ENCODE assay signal across 8 mouse cellular contexts in the genomic region with DNA sequence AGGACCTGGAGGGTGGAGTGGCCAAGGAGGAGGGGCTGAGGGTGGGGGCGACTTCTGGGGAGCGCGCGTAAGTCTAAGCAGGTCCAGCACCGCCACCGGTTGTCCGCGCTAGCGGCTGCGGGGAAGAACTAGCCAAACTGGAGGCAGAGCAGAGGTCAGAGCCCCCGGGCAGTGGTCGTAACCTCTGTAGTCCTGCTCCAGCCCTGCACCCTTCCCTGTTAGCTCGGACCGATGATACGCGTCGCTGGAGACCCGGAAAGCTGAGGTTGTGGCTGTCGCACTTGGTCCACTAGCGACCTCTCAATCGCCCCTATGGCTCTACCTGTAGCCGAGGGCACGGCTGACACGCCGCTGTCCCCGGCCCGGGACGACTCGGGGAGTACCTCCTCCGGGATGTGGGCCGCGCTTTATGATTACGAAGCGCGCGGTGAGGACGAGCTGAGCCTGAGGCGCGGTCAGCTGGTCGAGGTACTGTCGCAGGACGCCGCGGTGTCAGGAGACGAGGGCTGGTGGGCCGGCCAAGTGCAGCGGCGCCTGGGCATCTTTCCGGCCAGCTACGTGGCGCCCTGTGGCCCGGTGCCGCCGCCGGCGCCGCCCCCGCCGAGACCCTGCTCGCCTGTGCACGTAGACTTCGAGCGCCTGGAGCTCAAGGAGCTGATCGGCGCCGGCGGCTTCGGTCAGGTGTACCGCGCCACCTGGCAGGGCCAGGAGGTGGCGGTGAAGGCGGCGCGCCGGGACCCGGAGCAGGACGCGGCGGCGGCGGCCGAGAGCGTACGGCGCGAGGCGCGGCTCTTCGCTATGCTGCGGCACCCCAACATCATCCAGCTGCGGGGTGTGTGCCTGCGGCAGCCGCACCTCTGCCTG. TPM values are rescaled to one million over a fixed set of nuclear protein-coding genes. Genes with fewer than 3 reads are reported as not detected.
DNase-seq lines count a peak whose midpoint lies in the region; ATAC-seq and TF ChIP-seq lines count a peak whose summit lies in the region.

A gene (plus strand): TSS at position 86 of the 864 bp plus-strand sequence.

- no peak for TF ChIP-seq POLR2A in heart, adult 2 months (IDR thresholded peaks at IDR 0.05; ENCODE audit: insufficient read depth, low read depth, low read length)

- no peak for TF ChIP-seq CTCF in heart, adult 2 months (IDR thresholded peaks at IDR 0.05)

- H3K36me3 ChIP-seq in heart, adult 2 months (ENCODE audit: control insufficient read depth, insufficient read depth, low read length) = no peaks in the 10 kb centered on the region
- no peaks in the 10 kb centered on the region for H3K36me3 ChIP-seq in midbrain, embryonic 13.5 days

- peak; percentile 72 for ATAC-seq in midbrain, embryonic 13.5 days

- intact Hi-C loops in left cerebral cortex, postnatal 36 days (cut with DNase I) = no loop called here
- intact Hi-C loops in left cerebral cortex, postnatal 4 days (cut with DNase I) = no loop called here
- intact Hi-C loops in heart, adult 2 months (cut with DNase I) = no loop called here

- no peaks in the 10 kb centered on the region for H3K79me2 ChIP-seq in heart, adult 2 months (replicated peaks; ENCODE audit: control insufficient read depth, insufficient read depth, low read length)

- WGBS in heart, adult 2 months = under 1% methylated on average over 93 of the region's 93 CpGs
- WGBS in midbrain, embryonic 13.5 days = under 1% methylated on average over 92 of the region's 93 CpGs

- no peaks in the 10 kb centered on the region for H3K4me1 ChIP-seq in heart, adult 2 months (ENCODE audit: control insufficient read depth, insufficient read depth, low read length)
- peaks cover 16% of the 10 kb centered on the region for H3K4me1 ChIP-seq in midbrain, embryonic 13.5 days (replicated peaks)

- peaks cover 12% of the 10 kb centered on the region for H3K27me3 ChIP-seq in heart, adult 2 months (ENCODE audit: control insufficient read depth, insufficient read depth, low read length)
- peaks cover 72% of the 10 kb centered on the region for H3K27me3 ChIP-seq in midbrain, embryonic 13.5 days

- peak within 1 kb of the TSS; percentile 47 for H3K4me3 ChIP-seq in heart, adult 2 months
- H3K4me3 ChIP-seq in midbrain, embryonic 13.5 days (replicated peaks) = peak within 1 kb of the TSS; percentile 55

- H3K9ac ChIP-seq in heart, adult 2 months (ENCODE audit: low read depth, low read length) = peak within 1 kb of the TSS; percentile 28
- peak within 1 kb of the TSS; percentile 59 for H3K9ac ChIP-seq in midbrain, embryonic 13.5 days (replicated peaks)

- DNase-seq in left cerebral cortex, postnatal 36 days (ENCODE audit: low spot score in 2 of 2) = peak; percentile 46 to 49
- DNase-seq in left cerebral cortex, postnatal 4 days = no peak
- peak; percentile 62 to 67 for DNase-seq in cerebellum, postnatal 10 days
- peak; percentile 39 to 40 for DNase-seq in heart, adult 2 months
- peak; percentile 53 for DNase-seq in kidney, postnatal 10 days
- DNase-seq in layer of hippocampus, adult 8-10 months (ENCODE audit: low spot score in 2 of 2) = no peak
- no peak for DNase-seq in layer of hippocampus, adult 9-11 months

- H3K9me3 ChIP-seq in midbrain, embryonic 13.5 days = 0 out of 2 replicates have a peak, but pooled peaks cover 4% of the 10 kb centered on the region

- peak within 1 kb of the TSS; percentile 95 for H3K4me2 ChIP-seq in midbrain, embryonic 13.5 days (replicated peaks)

- TF ChIP-seq EP300 in heart, adult 2 months (IDR thresholded peaks at IDR 0.05; ENCODE audit: insufficient read depth, low read depth, low read length) = no peak

- H3K27ac ChIP-seq in heart, adult 2 months = no peak within 1 kb of the TSS
- H3K27ac ChIP-seq in midbrain, embryonic 13.5 days = no peak within 1 kb of the TSS

RNA-seq across cellular contexts. Expression of the gene that starts here (rescaled TPM):
- 1 to 10 TPM; 1.9 to 2.9 TPM for total RNA-seq in left cerebral cortex, postnatal 36 days (2021)
- 1 to 10 TPM; 3.6 to 3.8 TPM for total RNA-seq in left cerebral cortex, postnatal 4 days (2021)
- total RNA-seq in heart, adult 2 months (2021) = 1 to 10 TPM in 1 of 2 experiments, under 1 TPM in 1; 0.66 to 1.1 TPM
- polyA plus RNA-seq in heart, adult 2 months (2012; rRNA removed) = 0.50 and 0.51 TPM in 2 replicates
- polyA plus RNA-seq in midbrain, embryonic 13.5 days (2015; fragmentation: Nextera tagmentation; extraction: Ambion mirVana) = 0.13 and 0.16 TPM in 2 replicates
- 1 to 10 TPM; 1.5 to 1.9 (median 1.7) TPM for total RNA-seq in layer of hippocampus, adult 8-10 months (2022)

Comparison
In these comparisons a context has a peak if more than half of its experiments do, and no peak if none do; other contexts are left out.
1. DNase-seq: peak in left cerebral cortex, postnatal 36 days (2 of 2), cerebellum, postnatal 10 days (2 of 2), heart, adult 2 months (2 of 2) and kidney, postnatal 10 days (single experiment); none in left cerebral cortex, postnatal 4 days (single experiment), layer of hippocampus, adult 8-10 months (0 of 2) and layer of hippocampus, adult 9-11 months (single experiment).
2. Peak in ATAC-seq, H3K4me3 ChIP-seq, H3K9ac ChIP-seq and H3K4me2 ChIP-seq in midbrain, embryonic 13.5 days; RNA of the gene not detected or under 1 TPM.